Mouse (Mus musculus) kidney, postnatal 10 days (tissue): ENCODE data around the gene Stat2.
"Not testable (repeated sequence)": the region's sequence is repeated elsewhere in the genome, so short reads cannot be mapped to it uniquely, and the experiment has no call there.

Experiments
- DNase-seq: peaks from one replicate; pipeline ENCODE4 v3.0.0; 2021; ENCODE audit warnings: mixed read lengths

The Stat2 gene

GRCm38 (mm10) chr10:128259946-128260345 is 10.4 kb upstream of the Stat2 start:
- DNase-seq = no peak

GRCm38 (mm10) chr10:128260376-128260775 is 10.0 kb upstream of the Stat2 start:
- DNase-seq = not testable (repeated sequence)

GRCm38 (mm10) chr10:128262300-128262699 is 8.1 kb upstream of the Stat2 start:
- DNase-seq = no peak

- no peak for DNase-seq
Observed at GRCm38 (mm10) chr10:128263393-128264310, 6.7 kb upstream of the Stat2 start.

GRCm38 (mm10) chr10:128268371-128268770 is 2.0 kb upstream of the Stat2 start, which contains the start of gene Apof:
Gene Apof (plus strand): TSS chr10:128268671.
- no peak for DNase-seq

DNA sequence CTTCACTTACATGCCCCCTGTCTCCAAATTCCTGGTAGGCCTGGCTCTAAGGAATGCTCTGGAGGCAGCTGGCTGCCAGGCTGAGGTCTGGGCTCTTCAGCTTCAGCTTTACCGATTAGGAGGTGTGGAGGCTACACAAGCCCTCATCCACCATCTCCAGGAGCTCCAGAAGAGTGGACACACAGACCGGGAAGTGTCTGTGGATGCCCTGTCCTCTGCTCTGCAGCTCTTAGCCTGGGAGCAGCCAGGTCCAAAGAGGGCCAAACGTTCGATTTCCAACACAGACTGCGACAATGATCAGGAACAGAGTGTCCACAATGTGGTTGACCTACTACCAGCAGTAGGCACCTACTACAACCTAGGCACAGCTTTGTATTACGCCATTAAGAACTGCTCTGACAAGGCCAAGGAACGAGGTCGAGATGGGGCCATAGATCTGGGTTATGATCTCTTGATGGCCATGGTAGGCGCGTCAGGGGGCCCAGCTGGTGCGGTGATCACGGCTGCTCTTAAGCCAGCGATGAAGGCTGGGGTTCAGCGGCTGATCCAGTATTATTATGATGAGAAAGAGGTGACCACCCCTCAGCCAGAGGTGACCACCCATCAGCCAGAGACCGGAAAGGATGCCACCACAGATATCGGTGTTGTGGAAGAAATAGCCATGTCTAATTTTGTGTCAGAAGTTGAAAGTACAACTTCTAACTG is 1.0 kb upstream of the Stat2 start:
- no peak for DNase-seq

DNA sequence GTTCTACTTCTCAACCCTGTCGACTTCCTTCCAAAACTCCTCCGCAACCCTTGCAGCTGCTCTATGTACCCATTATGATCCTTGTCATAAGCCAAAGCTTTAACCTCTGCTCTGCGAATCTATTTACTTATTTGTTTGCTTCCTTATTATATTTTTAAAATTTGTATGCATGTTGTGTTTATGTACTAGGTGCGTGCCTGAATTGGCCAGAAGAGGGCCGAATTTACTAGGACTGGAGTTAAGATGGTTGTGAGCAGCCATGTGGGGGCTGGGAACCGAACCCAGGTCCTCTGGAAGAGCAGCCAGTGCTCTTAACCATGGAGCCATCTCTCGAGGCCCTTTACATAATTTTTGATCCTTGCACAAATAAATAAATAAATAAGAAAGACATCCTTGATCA is 507 bp downstream of the Stat2 start:
- DNase-seq = no peak

DNA sequence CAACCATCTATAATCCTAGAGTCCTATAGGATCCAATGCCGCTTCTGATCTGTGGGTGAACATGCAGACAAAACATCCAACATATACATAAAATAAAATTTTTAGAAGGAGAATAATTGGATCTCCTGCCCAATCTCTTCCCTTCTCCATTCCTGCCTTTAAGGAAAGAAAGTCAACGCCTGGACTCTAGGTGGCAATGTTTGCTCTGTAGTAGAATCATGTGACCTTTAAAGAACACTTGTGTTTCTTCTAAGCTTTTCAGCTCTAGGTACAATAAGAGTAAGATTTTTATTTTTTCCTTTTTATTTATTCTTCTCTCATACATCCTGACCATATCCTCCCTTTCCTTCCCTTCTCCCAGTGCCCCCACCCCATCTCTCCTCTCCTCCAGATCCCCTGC is 1.5 kb downstream of the Stat2 start:
- DNase-seq = no peak

GRCm38 (mm10) chr10:128272819-128273439 is 2.6 kb downstream of the Stat2 start:
- DNase-seq = not testable (repeated sequence)

- not testable (repeated sequence) for DNase-seq
Observed at GRCm38 (mm10) chr10:128275374-128275773, 5.0 kb downstream of the Stat2 start.

- DNase-seq = no peak
Observed at GRCm38 (mm10) chr10:128278158-128278557, 7.8 kb downstream of the Stat2 start.

DNA sequence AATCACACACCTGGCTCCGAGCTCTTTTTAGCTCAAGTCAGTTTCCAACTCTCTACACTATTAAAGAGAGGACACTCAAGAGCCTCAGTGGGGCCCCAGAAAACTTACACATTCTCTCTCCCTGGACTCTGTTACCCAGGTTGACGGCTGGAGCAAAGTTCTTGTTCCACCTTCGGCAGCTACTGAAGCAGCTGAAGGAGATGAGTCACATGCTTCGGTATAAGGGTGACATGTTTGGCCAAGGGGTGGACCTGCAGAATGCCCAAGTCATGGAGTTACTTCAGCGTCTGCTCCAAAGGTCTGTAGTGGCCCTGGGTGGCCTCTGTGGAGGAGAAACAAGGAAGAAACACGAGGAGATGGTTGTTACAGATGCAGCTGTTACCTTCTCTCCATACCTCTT is 10.6 kb downstream of the Stat2 start:
- DNase-seq = no peak

GRCm38 (mm10) chr10:128281682-128282081 is 11.3 kb downstream of the Stat2 start:
- no peak for DNase-seq

GRCm38 (mm10) chr10:128282886-128283450 is 12.6 kb downstream of the Stat2 start:
- no peak for DNase-seq

- DNase-seq = peak; percentile 86
Observed at GRCm38 (mm10) chr10:128283604-128284579, 13.5 kb downstream of the Stat2 start.

DNA sequence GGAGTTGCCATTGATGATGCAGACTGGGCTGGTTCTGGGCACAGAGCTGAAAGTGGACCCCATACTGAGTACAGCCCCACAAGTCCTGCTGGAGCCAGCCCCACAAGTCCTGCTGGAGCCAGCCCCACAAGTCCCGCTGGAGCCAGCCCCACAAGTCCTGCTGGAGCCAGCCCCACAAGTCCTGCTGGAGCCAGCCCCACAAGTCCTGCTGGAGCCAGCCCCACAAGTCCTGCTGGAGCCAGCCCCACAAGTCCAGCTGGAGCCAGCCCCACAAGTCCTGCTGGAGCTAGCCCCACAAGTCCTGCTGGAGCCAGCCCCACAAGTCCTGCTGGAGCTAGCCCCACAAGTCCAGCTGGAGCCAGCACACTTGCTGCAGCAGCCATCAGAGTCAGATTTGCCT is 20.2 kb downstream of the Stat2 start:
- not testable (repeated sequence) for DNase-seq

DNA sequence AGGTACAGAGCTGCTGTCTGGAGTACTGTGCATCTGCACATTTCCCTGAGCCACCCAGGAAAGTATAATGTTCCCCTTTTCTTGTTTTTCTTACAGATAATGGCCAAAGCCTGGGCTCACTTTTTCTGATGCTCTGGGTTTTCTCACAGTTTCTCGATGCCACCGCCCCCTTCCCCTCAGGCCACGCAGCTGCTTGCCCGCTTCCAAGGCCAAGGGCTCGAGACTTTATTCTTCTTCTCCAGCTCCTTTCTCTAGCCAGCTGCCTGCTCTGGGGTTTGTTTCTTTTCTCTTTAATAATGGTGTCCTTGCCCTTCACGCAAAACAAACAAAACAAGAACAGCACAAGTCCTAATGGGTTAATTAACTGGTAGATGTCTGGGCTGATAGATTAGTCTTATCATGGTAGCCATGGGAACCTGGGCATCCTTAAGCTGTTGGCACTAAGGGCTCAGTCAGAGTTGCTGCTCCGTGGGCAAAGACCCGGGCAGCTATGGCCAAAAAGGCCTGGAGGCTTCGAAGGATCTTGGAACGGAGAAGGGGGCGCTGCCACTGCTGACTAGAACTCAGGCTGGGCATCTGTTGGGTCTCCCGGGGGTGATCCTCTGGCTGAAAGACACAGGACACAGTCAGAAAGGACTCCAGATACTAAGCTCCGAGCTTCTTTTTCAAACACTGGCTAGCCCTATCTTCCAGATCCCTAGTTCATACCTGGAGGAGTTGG is 26.2 kb downstream of the Stat2 start:
- DNase-seq = no peak

DNA sequence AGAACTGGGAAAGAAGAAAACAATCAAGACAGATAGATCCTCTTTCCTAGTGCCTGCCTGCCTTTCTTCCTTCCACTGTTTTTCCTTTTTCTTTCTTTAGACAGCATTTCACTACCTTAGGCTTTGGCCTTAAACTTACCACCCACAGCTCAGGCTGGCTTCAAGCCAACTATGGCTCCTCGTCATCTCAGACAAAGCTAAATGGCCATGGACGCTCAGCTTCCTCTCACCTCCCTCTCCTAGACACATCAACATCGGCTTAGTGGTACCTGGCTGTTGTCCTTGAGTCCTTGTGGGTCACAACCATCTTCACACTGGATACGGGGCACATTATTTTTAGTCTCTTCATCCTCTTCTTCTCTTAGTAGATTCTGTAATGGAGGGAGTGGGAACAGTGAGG is 26.9 kb downstream of the Stat2 start:
- DNase-seq = no peak

- peak; percentile 53 for DNase-seq
Observed at GRCm38 (mm10) chr10:128297622-128298021, 27.3 kb downstream of the Stat2 start.

DNA sequence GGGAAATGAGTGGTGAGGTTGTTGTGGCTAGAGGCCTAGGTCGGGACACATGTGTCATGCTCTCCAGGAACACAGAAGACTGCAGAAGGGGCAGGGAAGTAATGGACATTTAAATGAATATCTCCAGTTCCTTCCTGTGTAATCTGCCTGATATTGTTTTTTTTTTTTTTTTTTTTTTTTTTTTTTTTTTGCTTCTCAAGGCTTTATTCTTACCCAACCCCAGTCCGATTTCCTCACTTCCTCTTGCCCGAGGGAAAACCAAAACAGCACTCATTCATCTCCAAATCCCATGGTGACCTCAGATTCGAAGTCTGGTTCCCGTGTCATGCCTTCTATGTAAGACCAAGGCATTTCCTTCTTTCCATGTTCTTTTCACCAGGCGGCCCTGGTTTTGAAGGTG is 27.9 kb downstream of the Stat2 start:
- no peak for DNase-seq

DNA sequence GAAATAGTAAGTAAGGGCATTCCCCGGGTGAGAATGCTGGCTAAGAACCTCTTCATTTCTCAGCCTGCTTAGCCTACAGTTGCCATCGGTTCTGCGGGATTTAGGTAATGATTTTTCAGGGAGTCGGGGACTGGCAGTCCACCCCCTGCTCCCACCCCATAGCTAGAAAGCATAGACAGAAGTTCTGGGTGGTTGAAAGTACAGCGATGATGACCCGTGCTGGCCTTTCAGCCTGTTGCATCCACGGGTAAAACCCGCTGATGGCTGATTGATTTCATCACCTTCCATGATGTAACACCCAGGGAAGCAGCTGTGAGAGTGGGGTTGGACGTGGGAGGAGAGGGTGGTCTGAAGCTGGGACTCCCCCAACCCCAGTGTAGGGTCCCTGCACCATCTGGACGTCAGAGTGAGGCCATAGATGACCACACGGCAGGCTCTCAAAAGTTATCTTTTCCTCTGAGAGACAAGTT is 28.4 kb downstream of the Stat2 start, which contains the start of gene Il23a:
Gene Il23a, minus strand, starts transcription at position 51 of the 470 bp plus-strand sequence.
- DNase-seq = no peak
